Mouse (Mus musculus) adrenal gland, postnatal 36 days (tissue): ENCODE results near the gene Apba2. TPM values are rescaled to one million over a fixed set of nuclear protein-coding genes. Genes with fewer than 3 reads are reported as not detected.
A peak's percentile ranks its signal among the peaks of the same experiment; 100 is the strongest.

Source experiments
- DNase-seq, 2 experiments: peaks; one replicate each; pipeline ENCODE4 v3.0.0; 2021; ENCODE audit warnings: mixed read lengths in 1 of 2
- total RNA-seq, 2 experiments: library from RNA; stranded (reverse); gene quantifications; 2 replicates each; pipeline ENCODE4 v1.2.3; 2021

Apba2 gene
- total RNA-seq, 2 experiments from 2014 or later, result 0.33 TPM

DNA sequence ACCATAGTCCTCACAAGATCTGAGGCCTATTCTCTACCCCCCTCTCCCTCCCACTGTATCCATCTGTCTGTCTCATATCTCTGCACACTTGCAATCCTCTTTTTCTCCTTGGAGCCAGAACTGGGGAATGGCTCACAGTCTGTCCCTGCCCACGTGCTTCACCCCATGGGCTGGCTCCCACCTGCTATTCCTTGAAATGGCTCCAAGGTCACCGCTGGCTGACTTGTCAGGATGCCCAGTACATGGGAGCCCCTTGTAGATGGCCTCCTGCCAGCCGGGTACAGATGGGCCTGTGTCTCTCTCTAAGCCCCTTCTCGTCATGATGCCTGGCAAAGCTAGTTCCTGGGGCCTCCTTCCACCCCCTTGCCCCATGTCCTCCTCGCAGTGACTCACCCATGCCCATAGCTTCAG, 226.7 kb downstream of the Apba2 start:
- DNase-seq, result no peak

DNA sequence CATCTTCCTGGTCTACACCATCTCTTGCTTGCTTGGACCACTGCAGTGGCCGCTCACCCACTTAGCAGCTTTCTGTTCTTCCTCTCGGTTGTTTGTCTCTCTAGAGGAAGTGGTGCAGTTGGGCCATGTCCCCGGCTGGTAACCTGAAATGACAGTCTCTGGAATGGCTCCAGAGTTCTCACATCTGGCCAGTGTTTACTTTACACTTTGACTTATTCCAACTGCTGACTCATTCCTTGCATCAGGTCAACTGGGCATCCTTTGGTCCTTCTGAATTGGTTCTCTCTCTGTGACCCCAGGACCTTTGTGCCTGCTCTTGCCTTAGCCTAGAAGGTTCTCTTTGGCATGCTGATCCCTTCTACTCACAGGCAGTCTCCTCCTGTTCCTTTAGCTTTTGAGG, 227.3 kb downstream of the Apba2 start:
- DNase-seq, result no peak

DNA sequence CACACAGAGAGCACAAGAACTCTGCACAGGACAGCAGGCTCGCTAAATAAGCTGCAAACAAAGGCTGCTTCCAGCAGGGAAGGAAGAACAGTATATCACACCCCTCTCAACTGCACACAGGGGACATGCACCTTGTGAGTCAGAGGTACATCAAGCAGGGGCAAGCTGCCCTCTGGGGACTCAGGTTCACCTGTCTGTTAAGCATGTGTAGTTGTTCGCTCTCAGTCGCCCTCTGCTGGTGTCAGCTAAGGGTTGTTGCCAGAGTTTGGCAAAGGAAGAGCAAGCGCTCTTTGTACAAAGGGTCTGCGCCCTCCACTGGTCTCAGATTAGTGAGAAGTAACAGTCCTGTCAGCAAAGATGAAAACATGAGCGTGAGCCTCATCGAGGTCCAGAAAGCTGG, 228.3 kb downstream of the Apba2 start:
- DNase-seq, result peak; percentile 38 to 54

DNA sequence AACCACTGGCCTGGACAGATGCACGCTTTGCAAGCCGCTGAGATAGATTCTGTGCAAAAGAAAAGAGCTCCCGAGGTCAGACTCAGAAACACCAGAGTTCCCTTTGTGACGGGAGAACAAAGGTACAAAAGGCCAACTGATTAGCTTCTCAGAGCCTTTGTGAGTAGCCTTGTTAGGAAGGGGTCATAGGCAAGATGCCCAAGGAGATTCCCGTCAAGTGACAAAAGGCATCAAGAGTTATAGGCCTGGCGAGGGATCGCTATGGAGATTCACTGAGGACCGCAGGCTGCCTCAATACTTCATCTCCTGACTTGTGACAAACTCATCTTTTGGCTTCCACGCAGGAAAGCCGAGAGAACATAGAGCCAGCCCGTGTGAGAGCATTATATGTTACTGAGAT, 237.6 kb downstream of the Apba2 start:
- DNase-seq, result no peak

DNA sequence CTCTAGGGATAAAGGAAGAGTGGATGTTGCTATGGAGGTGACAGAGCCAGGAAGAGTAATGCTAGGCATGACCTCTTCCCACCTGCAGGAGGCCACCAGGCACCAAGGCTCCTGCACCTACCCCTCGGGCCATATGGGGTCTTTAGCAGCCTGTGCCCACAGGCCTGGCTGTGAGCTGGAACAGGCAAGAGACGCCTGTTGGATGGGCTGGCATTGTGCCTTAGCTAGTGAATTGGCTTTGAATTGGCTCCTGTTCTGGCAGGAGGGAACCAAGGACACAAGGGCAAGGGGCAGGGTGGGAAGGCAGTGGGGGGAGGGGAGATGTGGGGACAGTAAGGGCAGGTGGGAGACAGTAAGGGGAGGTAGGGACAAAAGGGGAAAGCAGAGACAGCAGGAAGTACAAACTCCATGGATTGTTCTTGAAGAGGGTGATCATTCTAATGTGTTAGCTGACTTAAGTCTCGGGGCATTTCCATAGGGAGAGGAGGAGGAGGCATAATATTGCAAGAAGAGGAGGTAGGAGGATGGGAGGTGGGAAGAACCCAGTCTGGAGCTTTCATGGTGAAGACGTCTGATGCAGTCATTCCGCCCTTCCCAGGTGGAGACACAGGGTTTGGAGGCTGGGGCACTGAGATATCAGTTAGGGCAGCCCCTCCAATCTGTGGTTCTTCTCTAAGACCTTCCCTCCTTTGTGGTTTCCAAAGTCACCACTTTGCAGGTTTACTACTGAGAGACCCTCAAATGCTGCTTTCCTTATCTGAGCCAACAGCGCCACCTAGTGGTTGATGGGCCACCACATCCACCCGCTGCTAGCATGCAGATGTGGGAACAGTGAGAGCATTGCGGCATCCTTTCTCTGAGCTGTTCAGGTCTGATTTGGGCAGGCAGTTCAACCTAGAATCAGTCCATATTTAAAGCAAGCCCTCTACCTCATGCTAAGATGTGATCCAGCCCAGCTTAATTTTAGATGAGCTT, 240.1 kb downstream of the Apba2 start:
- DNase-seq, result peak; percentile 77

DNA sequence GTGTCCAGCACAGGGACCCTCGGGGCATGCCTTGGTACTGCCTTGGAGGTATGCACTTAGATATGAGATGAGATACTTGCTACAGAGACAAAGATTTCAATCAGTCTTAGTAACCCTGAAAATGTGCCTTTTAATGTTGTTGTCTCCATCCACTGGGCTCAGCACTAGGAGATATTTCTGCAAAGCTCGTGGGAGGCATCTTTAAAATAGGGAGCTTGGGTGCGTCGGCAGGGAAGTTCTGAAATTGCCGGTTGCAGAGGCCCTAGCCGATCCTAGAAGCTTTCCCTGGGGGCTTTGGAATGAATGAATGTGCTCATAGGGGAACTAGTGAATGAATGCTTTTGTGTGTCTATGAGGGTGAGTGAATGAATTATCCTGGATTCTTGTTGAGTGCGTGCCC, 242.1 kb downstream of the Apba2 start:
- no peak for DNase-seq

DNA sequence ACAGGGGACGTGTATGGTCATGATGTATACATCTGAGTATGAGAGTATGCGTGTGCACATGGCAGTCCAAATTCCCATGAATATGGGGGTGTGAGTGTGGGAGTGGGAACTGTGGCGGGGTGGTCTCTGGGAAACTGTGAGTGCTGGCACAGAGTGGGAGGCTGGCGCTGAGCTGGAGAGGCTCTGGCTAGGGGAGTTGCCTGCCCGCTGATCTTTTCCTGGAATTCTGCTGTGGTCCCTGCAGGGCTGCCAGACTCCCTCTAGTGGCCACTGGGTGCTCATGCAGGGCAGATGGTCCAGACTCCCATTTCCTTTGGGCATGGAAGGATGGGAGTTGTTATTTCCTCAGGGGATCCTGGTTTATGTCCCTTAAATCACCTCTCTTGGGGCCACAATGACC, 250.0 kb downstream of the Apba2 start:
- DNase-seq, result peak; percentile 52 to 69

DNA sequence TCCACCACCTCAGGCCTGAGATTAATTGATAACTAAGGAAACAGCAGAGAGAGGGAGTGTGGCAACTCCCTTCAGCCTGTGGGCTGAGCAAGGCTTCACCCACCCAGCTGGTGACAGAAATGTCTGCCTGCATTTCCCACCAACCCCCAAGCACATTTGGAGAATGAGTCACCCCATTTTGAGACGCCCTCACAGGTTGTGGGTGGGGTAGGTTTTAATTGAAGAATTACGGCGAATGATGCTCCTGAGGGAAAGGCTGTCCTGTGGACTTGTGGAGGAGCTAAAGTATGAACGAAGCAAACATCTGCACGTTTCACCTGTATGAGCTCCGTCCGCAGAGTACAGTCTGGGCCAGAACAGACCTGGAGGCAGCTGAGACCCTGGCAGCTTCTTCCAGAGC, 250.6 kb downstream of the Apba2 start:
- DNase-seq, result no peak

DNA sequence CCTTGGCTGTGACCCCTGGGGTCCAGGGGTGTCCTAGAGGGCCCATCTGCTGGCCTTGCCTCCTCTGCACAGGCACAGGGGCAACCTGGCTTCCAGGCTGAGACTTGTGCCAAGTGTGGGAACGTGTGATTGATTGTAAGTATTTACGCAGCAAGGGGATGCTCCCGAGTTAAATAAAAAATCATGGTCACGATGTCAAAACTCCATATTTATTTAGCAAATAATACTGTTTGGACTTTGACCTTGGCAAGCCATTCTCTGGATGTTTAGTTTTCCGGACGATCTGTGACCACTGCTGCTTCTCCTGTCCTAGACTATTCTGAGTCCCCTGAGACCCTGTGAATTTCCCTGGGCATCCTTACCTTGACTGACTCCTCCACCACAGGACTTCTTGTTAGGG, 252.2 kb downstream of the Apba2 start:
- DNase-seq, result peak; percentile 32 to 45

DNA sequence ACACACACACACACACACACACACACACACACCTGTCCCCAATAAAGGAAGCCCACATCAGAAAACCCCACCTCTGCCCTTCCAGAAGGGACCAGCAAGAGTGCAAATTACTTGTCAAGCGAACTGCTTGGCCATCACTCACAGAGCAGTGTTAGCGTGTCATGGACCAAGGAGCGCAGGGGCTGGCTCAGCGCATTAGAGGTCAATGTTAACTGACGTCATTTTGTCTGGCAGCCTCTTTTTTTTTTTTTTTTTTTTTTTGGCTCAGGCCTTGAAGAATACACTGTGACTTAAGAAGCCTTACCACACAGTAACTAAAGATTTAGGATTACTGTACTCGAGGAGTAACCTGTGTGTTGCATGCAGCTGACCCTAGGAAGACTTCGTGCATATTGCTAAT, 252.7 kb downstream of the Apba2 start:
- DNase-seq, result peak; percentile 68 to 69

DNA sequence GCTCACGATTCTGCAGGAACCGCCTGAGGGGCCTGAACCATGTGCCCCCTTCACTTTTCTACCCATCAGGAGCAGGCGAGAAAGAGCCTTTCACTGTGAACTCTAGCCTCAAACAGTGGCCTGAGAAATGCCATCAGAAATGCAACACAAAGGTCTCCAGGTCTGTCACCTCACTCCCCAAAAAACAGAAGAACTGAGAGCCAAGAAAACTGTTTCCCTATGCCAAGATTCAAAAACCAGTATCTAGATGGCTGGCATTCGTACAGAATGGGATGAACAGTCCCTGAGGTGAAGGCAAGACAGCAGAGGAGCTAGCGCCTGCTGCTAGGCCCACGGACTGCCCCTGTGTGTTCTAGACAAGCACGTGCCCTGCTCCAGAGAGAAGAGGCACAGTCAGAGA, 253.6 kb downstream of the Apba2 start:
- no peak for DNase-seq

DNA sequence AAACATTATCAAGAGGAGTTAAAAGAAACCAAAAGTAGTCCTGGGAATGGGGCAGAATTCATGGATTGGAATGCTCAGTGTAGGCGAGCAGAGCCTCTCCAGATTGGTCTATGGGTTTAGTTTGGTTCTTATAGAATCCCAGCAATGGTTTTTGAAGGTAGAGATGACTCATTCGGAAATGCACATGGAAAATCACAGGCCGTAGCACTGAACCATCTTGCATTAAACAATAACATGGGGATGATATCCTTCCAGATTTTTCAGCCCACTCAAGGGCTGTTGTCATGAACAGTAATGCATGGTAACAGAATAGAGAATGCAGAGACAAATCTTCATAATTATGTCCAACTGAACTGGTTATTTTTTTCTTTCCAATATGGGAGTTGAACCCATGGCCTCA, 264.1 kb downstream of the Apba2 start:
- no peak for DNase-seq

DNA sequence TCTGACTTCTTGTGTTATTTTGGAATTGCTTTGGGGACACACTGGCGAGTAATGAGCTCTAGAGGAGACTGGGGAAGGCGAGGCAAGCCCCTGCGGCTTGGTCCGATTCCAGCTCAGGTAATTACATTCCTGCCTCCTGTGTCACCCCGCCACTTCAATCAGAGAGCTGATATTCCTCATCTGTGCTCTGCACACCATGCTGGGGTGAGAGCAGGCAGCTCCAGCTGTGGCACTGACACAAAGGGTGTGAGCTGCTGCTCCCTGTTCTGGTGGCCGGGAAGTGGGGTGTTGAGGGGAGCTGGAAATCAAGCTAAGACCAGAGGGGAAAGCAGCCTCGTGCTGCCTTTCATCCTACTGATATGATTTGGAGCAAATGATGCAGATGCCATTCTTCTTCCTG, 268.3 kb downstream of the Apba2 start:
- no peak for DNase-seq

DNA sequence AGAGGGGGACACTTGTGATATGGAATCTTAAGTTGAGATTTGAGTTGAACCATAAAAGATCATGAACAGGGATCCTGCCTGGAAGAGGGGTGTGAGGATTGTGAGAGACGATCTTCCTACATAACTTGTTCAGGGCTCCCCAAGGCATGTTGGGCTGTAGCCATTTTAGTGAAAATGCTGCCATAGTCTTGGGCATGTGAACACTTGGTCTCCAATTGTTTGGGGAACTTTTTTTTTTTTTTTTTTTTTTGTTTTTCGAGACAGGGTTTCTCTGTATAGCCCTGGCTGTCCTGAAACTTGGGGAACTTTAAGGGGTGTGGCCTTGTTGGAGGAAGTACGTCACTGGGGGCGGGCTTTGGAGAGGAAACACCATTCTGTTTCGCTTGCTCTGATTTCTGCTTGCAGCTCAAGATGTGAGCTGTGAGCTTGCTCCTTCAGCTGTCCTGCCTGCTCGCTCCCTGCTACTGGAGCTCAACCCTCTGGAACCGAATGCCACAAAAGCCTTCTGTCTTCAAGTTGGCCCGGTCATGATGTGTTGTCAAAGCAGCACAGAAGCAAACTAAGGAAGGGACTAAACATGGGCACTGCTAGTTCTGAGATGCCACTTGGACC, 269.4 kb downstream of the Apba2 start:
- DNase-seq, result no peak

DNA sequence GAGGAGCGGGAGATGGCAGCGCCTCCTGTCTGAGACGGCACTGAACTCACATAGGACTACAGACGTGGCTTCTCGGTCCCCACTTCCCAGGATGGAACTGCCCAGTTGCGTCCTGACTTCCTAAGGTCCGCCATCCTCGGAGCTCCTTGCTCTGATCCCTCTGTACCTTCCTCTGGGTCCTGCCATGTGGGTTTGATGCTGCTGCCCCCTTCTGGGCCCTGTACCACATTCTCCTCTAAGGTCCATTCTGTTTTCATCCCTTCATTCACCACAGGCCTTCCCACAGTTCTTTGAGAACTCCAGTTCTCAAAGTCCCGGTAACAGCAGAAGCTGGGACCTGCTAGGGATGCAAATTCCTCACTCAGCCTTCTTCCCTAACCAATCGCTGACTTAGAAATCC, 272.0 kb downstream of the Apba2 start:
- DNase-seq, result no peak

DNA sequence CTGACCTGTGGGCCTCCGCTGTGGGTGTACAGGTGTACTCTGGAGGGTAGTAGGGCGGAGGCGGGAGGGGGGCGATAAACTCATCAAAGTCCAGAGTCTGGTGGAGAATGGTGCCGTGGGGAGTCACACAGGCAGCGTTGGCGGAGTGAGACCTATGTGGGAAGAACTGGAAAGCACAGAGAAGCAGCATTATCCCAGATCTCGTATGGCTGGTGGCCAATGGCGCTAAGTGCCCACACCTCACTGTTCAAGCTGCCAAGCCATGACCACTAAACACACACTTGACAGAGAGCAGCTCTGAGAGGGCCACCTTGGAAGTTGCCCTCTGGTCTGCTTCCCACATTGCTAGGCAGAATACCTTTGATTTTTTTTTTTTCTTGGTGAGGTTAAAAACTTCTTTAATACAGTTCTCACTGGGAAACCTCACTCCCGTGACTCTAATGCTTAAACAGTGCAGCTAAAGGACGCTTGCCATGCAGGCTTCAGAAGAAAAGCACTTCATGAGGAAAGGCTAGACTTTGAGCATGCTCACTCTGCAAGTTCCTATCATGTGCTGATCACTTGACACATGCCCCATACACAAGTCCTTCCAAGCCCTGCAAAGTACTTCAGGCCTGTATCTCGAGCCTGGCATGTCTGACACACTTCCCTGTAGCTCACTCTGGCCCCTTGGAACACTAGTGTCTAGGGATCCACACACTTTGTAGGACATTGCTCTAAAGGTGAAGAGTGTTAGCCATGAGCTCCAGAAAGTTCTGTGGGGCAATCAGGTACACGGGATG, 275.4 kb downstream of the Apba2 start:
- DNase-seq, result no peak

DNA sequence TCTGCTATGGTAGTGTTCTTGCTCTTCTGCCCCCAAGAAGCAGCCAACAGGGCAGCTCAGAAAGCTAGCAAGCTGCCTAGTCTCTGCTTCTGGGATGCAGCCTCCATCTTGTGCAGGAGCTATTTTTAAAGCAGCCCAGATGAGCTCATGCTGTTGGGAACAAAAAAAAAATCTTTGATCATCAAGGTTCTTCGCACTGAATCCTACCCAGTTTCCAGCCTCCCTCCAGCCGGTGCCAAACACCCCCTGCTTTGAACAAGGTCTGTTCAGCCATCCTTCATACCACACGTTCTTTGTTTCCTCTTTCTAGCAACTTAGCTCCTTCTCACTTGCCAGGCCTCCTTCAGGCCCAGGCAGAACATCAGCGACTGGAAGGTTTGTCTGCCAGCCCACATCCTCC, 278.0 kb downstream of the Apba2 start:
- peak; percentile 21 to 24 for DNase-seq

DNA sequence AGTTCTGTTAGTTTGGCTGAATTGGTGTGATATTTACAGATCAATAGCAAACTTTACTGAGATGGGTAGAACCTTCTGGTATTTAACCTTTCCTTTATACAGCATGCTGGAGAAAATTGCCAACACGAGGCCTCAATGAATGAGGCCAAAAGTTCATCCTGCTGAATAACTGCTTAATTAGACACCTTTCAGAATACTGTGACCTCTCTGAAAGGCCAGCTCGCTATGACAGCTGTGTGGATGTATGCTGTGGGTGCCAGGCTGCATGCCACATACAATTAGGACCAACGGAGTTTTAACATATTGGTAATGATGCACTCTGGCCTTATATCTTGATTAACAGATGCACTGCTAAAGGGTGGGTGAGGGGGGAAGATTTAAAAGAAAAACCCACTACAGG, 283.5 kb downstream of the Apba2 start:
- no peak for DNase-seq

DNA sequence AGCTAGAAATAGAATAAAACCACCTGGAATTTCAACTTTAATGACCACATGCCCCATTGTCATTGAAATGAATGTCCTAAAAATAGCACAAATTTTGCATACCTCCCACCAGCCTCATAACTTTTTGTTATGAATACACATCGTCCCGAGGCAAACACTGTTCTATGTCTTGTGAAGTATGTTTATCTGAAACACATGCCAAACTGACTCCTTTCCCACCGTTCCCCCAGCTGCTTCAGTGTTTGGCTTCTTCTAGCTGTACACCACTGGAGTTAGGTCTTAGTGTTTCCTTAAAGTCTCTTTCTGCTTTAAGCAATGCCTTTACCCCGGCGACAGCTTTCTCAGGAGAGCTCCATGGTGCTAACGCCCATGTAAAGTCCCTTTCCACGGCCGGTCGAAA, 289.6 kb downstream of the Apba2 start:
- no peak for DNase-seq

DNA sequence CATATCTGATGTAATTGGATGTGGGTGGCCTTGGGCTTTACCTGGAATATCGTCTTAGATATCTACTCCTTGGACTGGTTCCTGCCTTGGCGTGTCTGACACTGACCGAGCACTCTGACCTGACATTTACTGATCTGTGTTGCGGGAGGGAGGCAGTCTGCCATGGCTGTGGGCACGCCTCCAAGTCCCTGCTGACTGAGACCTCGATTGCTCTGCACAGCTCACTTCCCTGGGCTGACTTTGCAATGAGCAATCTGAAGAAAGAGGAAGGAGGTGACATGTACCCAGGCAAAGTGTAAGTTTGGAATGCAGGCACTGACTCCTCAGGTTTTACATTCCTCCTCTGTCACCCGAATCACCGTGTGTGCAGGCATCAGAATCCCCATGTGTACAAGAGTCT, 290.5 kb downstream of the Apba2 start:
- peak; percentile 90 to 92 for DNase-seq

DNA sequence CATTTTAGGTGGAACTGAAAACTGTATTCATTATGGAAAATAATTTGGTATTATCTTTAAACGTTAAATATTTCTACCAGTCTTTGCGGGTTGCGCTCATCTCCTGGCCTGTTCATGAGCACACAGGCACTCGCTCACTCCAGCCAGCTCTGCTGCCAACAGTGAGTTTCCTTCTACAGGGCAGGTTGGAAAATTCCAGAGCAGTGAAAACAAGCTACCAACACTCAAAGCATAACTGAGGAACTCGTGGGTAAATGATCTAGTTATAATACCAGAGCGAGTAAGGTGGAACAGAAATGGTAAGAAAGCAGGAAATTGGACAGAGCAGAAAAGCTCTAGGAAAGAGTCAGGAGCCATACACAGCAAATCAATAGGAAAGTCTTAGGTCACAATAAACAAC, 294.0 kb downstream of the Apba2 start:
- peak in 1 of 2 experiments; percentile 20 for DNase-seq
